Mouse (Mus musculus) brain, embryonic 14.5 days (tissue): Measurements from ENCODE around the gene Gm8104.
"Not testable (repeated sequence)": the region's sequence is repeated elsewhere in the genome, so short reads cannot be mapped to it uniquely, and the experiment has no call there.

Experiments
- CTCF ChIP-seq: fragments of 200-500 bp; IDR thresholded peaks from 2 replicates; pipeline ENCODE4 v1.5.1; 2012; ENCODE audit warnings: inconsistent platforms, mild to moderate bottlenecking, moderate library complexity, borderline replicate concordance; ENCODE audit not compliant: insufficient read depth, insufficient read length; ENCODE audit errors: extremely low read depth
- POLR2A ChIP-seq: fragments of 200-500 bp; IDR thresholded peaks from 2 replicates; pipeline ENCODE4 v1.6.1; 2012; ENCODE audit warnings: mild to moderate bottlenecking, inconsistent platforms, borderline replicate concordance; ENCODE audit not compliant: poor library complexity, insufficient read depth, insufficient read length, severe bottlenecking; ENCODE audit errors: extremely low read depth

DNA sequence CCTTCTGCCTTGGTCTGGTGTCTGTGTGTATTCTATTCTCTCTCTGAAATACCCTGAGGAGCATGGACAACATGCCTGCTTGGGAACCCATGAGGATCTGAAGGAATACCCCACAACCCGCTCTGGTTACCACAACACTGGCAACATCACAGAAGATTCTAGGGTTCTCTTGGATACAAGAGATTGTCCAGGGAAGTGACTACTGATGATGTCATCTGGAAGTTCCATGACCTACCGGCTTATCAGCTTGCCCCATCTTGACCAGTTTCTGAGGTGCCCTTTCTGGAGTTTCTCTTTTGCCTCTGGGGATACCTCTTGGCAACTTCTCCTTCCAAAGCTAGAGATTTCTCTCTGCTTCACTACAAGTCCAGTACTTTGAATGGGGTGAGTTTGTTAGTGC lies 23.9 kb upstream of the Gm8104 start, which contains the start of gene Gm8094:
- not testable (repeated sequence) for TF ChIP-seq CTCF, POLR2A
